Mouse (Mus musculus) left cerebral cortex, postnatal 10 days (tissue): ENCODE measurements around the gene Gsta2. TPM values are rescaled to one million over a fixed set of nuclear protein-coding genes. Genes with fewer than 3 reads are reported as not detected.
"Not testable (repeated sequence)": the region's sequence is repeated elsewhere in the genome, so short reads cannot be mapped to it uniquely, and the experiment has no call there.

Experiments
- DNase-seq, 2 experiments: peaks; one replicate each; pipeline ENCODE4 v3.0.0; 2021 to 2022; ENCODE audit warnings: low spot score in 2 of 2, mixed read lengths in 1 of 2; ENCODE audit errors: extremely low spot score in 1 of 2
- intact Hi-C: fragments of 180-260 bp; cut with DNase I; formaldehyde crosslinking; loops from one replicate; pipeline ENCODE4 v1.15.1; 2025
- total RNA-seq, 2 experiments: library from RNA; stranded (reverse); gene quantifications; 2 replicates each; pipeline ENCODE4 v1.2.3; 2021

Gsta2 gene
- total RNA-seq, 2 experiments from 2014 or later = not detected

DNA sequence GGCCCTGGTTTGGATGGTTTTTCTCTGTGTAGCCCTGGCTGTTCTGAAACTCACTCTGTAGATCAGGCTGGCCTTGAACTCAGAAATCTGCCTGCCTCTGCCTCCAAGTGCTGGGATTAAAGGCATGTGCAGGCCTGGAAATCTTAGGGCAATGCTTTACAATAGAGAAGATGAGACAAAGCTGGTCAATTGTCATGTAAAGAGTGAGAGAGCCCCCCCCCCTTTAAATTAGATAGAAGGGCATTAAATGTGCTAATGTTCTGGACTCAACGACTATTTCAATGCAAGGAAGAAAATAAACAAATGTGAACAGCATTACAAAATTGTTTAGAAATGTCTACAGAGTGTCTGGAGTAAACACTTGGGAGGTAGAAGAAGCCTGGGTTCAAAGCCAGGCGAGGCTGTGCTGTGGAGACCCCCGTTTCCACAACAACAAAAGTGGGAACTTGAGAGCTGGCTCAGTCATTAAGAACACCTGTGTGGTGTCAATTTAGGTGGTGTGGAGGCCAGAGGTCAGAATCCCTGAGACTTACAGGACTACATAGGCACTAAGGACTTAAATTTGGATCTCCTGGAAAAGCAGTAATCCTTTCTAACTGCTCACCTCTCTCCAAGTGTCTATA, 13.2 kb upstream of the Gsta2 start:
- intact Hi-C loops = no loop called here
- DNase-seq = no peak

- intact Hi-C loops = not testable (repeated sequence)
- peak in 1 of 2 experiments; percentile 20 for DNase-seq
These were observed 12.4 kb upstream of the Gsta2 start, which contains the start of gene Dppa5a for GRCm38 (mm10) chr9:78367959-78368358. Gene Dppa5a (minus strand): TSS chr9:78368177.

GRCm38 (mm10) chr9:78365850-78366544, 10.4 kb upstream of the Gsta2 start:
- intact Hi-C loops = no loop called here
- DNase-seq = no peak

DNA sequence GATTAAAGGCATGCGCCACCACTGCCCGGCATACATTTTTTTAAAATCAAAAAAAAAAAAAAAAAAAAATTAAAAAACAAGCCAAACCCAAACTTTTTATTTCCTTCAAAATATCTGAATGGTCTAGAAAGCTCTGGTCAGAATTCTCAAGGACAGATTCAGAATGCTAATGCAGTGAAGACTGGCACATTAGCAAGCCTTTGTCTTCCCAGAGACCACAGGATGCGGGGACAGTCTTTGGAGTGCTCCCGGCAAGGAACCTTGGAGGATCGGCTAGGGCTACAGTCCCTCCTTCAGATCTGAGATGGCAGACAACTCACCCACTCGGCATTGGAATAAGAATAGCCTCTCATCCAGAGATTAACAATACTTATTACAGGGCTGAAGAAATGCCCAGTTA, 9.1 kb upstream of the Gsta2 start:
- intact Hi-C loops = no loop called here
- no peak for DNase-seq

- intact Hi-C loops = no loop called here
- DNase-seq = no peak
These were observed 7.8 kb upstream of the Gsta2 start for GRCm38 (mm10) chr9:78363374-78363773.

- intact Hi-C loops = no loop called here
- DNase-seq = no peak
These were observed 4.9 kb upstream of the Gsta2 start for GRCm38 (mm10) chr9:78360484-78360872.

DNA sequence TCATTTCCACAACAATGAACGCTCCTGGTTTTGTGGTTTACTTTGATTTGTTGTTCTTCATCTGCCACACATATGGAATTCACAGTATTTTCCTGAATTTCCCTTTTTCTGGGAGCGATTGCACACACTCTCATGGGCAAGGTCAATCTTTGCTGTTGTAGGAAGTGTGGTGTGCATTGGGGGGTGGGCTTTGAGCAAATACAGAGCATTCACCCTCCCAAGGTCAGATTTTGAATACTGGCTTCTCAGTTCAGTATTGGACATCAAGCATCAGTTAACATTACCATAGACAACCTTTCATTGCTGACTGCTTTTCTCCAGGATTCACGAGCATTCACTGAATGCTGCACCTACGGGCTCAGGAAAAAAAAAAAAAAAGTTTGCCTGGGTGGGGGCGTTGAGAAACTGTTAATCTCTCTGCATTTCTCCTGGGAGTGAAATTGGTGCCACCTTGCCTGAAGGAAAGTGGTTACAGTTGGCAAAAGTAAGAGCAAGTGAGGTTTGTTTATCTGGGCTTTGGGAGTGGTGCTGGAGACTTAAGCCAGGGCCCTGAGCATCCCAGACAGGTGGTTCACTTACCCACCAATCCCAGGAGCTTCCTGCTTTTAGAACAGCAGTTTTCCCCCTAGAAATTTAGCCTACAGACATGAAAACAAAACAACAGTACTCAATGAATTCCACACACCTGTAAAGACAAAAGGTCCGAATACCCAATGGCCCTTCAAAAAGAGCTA, 4.3 kb upstream of the Gsta2 start:
- intact Hi-C loops = loop anchor here (5.0 kb wide), 1 partner anchor 138 kb away; no protein-coding TSS in a partner anchor
- no peak for DNase-seq

- intact Hi-C loops = loop anchor here (5.0 kb wide), 1 partner anchor 136 kb away; no protein-coding TSS in a partner anchor
- peak in 1 of 2 experiments; percentile 73 for DNase-seq
These were observed 2.5 kb upstream of the Gsta2 start for GRCm38 (mm10) chr9:78358053-78358452.

GRCm38 (mm10) chr9:78354665-78355578, 666 bp downstream of the Gsta2 start:
- intact Hi-C loops = loop anchor here (5.0 kb wide), 1 partner anchor 133 kb away; no protein-coding TSS in a partner anchor

GRCm38 (mm10) chr9:78351504-78352220, 3.9 kb downstream of the Gsta2 start:
- intact Hi-C loops = no loop called here
- no peak for DNase-seq

More at GRCm38 (mm10) chr9:78354665-78355578, 666 bp downstream of the Gsta2 start:
- DNase-seq = no peak

GRCm38 (mm10) chr9:78350007-78350406, 5.6 kb downstream of the Gsta2 start:
- intact Hi-C loops, DNase-seq: not testable (repeated sequence)

- DNase-seq, intact Hi-C loops: not testable (repeated sequence)
These were observed 6.4 kb downstream of the Gsta2 start for GRCm38 (mm10) chr9:78349141-78349540.

DNA sequence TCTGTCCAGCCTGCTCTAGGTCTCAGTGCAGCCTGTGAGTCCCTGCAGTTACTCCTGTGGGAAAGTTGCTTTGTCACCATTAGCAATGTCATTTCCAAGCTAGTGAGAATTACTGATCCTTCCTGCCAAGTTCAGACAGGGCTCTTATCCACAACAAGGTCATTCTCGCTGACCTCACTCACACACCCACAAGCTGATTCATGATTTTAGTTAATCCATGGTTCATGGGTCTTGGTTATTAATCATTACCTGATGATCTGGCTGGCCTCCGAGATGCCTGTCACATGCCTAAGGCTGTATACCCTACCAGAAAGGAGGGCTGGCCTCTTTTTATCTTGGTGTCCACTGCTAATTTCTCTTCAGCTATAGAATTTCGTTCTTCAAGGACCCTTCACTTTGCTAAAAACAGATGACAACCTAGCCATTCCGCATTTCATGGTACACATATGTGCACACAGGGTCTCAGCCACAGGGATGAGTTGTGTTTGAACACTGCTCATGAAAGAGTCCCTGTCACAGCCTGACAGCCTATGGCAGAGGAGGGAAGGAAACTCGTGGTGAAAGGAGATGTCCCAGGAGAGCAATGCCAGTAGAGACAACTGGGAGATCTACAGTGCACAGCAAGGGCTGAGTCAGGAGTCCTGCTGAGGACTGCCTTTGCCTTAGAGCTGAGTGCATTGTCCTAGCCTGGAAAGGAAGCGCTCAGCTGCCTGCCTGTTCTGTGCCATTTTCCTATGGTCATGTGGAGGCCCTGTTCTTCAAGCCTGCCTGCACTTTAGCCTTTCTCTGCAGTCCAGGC, 7.2 kb downstream of the Gsta2 start:
- intact Hi-C loops, DNase-seq: not testable (repeated sequence)

GRCm38 (mm10) chr9:78347004-78347403, 8.6 kb downstream of the Gsta2 start:
- DNase-seq = no peak
- intact Hi-C loops = no loop called here

GRCm38 (mm10) chr9:78345235-78345634, 10.4 kb downstream of the Gsta2 start:
- DNase-seq, intact Hi-C loops: not testable (repeated sequence)

DNA sequence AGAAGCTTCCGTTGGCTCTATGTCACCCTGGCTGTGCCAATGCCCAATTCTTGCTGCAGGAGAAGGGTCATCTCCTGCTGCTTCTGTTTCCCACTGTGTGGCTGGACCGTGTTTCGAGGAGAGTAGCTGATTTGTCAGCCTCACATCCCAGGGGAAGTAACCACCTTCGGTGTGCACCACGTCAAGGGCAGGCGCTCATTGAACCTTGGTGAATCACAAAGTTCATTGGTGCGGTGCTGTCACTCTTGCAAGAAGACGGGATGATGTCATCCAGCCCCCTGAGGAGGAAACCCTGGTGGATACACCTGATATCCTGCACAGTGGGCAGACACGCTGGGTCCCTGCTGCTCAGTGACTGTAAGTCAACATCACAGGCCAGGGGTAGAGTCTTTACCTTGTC, 12.5 kb downstream of the Gsta2 start:
- DNase-seq, intact Hi-C loops: not testable (repeated sequence)

DNA sequence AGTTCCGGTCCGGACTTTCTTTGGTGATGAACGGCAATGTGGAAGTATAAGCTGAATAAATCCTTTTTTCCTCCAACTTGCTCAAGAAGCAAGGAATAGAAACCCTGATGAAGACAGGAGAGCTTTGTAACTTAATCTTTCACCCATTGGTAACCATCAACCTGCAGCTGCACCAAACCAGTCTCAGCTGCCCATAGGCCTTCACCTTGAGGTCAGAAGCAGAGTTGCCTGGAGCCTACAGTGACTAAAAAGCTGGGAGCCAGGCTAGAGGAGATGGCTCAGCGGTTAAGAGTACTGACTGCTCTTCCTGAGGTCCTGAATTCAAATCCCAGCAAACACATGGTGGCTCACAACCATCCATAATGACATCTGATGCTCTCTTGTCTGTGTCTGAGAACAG, 13.1 kb downstream of the Gsta2 start:
- DNase-seq, intact Hi-C loops: not testable (repeated sequence)
